Mouse (Mus musculus) liver, adult 2 months (tissue): ENCODE data around the gene Gm10681.

Experiments used
- CTCF ChIP-seq: fragments of 200-500 bp; IDR thresholded peaks from 2 replicates; pipeline ENCODE4 v1.5.1; 2011; ENCODE audit warnings: low read depth, low read length, control low read depth
- POLR2A ChIP-seq: fragments of 200-500 bp; IDR thresholded peaks from 2 replicates; pipeline ENCODE4 v1.6.1; 2011; ENCODE audit warnings: low read length, control low read depth; ENCODE audit not compliant: insufficient read depth; ENCODE audit errors: extremely low read depth

GRCm38 (mm10) chr3:98587721-98588120 lies 886 bp downstream of the Gm10681 start:
- TF ChIP-seq POLR2A (no peak), CTCF (no peak)
